Mouse (Mus musculus) telencephalon, adult 2 months (tissue): ENCODE measurements around the gene Trim38.

Source experiments
- DNase-seq: peaks from one replicate; pipeline ENCODE4 v3.0.0-alpha.2; 2011; ENCODE audit warnings: low read depth, low spot score

Gene Trim38

GRCm38 (mm10) chr13:23834836-23835235, 65.1 kb downstream of the Trim38 start:
- DNase-seq = no peak

- no peak for DNase-seq
These were observed 66.9 kb downstream of the Trim38 start for GRCm38 (mm10) chr13:23836630-23837029.

GRCm38 (mm10) chr13:23839308-23839707, 69.6 kb downstream of the Trim38 start, which contains the start of gene Slc17a3:
TSS of gene Slc17a3 (plus strand) at chr13:23839434.
- no peak for DNase-seq
